Mouse (Mus musculus) lung, postnatal 0 days (tissue): ENCODE results near the gene Grin3a.

Experiments
- CTCF ChIP-seq: IDR thresholded peaks from 2 replicates; pipeline ENCODE4 v1.5.1; 2016; ENCODE audit warnings: antibody characterized with exemption, mild to moderate bottlenecking
- EP300 ChIP-seq: IDR thresholded peaks from 2 replicates; pipeline ENCODE4 v1.6.1; 2016; ENCODE audit warnings: antibody characterized with exemption, mild to moderate bottlenecking, control low read depth

DNA sequence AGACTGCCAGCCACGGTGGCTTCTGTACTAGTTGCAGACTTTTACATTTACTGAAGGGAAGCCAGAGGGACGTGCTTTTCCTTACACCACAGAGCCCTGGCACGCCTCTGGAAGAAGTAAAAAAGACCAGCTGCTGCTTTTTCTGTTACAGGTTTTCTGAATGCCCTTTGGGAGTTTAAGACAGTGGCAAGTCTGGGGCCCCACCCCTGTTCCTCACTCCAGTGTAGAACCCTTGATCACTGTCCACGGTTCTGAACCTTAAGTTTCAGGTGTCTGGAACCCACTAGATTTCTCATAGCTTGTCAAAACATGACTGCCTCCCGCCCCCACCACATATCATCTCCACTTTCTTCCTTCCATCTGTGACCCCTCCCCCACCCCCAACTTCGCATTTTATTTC lies 1.8 kb downstream of the Grin3a start:
- no peak for TF ChIP-seq CTCF
- no peak for TF ChIP-seq EP300
